Mouse (Mus musculus) stomach, postnatal 0 days (tissue): ENCODE data around the gene Tmem132a.

Experiments used
- CTCF ChIP-seq: IDR thresholded peaks from 2 replicates; pipeline ENCODE4 v1.5.1; 2016; ENCODE audit warnings: antibody characterized with exemption, low read depth, mild to moderate bottlenecking, moderate library complexity
- EP300 ChIP-seq: optimal IDR thresholded peaks from 2 replicates; pipeline ENCODE3; 2016; ENCODE audit warnings: antibody characterized with exemption

- TF ChIP-seq CTCF (no peak), EP300 (no peak)
Measured at GRCm38 (mm10) chr19:10905728-10906000, 35.9 kb upstream of the Tmem132a start.
